Mouse (Mus musculus) forebrain, postnatal 0 days (tissue): Measurements from ENCODE around the gene Mrpl24. TPM values are rescaled to one million over a fixed set of nuclear protein-coding genes. Genes with fewer than 3 reads are reported as not detected.

Source experiments
- ATAC-seq: fragments of 200-750 bp; cut with Nextera tagmentation; 2 replicates; pipeline ENCODE4 v1.8.0; 2017; ENCODE audit warnings: mild to moderate bottlenecking, moderate library complexity
- DNase-seq: peaks from one replicate; pipeline ENCODE4 v3.0.0-alpha.2; 2015
- H3K27ac ChIP-seq: fragments of 300-500 bp; sonication (generic); 2 replicates; pipeline ENCODE4 v1.5.1; 2014; ENCODE audit warnings: low read depth, mild to moderate bottlenecking, antibody characterized with exemption, low read length, moderate library complexity, mixed read lengths
- H3K27me3 ChIP-seq: fragments of 300-500 bp; sonication (generic); 2 replicates; pipeline ENCODE4 v1.6.1; 2014; ENCODE audit warnings: mild to moderate bottlenecking, low read length, mixed read lengths; ENCODE audit not compliant: insufficient read depth
- H3K36me3 ChIP-seq: fragments of 300-500 bp; sonication (generic); 2 replicates; pipeline ENCODE4 v1.6.1; 2014; ENCODE audit warnings: mild to moderate bottlenecking, moderate library complexity; ENCODE audit not compliant: insufficient read depth
- H3K4me1 ChIP-seq: fragments of 300-500 bp; sonication (generic); 2 replicates; pipeline ENCODE4 v1.6.1; 2014; ENCODE audit warnings: antibody characterized with exemption; ENCODE audit not compliant: insufficient read depth
- H3K4me2 ChIP-seq: fragments of 300-500 bp; sonication (generic); 2 replicates; pipeline ENCODE4 v1.6.1; 2014; ENCODE audit warnings: low read depth, mild to moderate bottlenecking, moderate library complexity
- H3K4me3 ChIP-seq: fragments of 300-500 bp; sonication (generic); 2 replicates; pipeline ENCODE4 v1.5.1; 2014; ENCODE audit warnings: low read depth, low read length, mixed read lengths
- H3K9ac ChIP-seq: fragments of 300-500 bp; sonication (generic); 2 replicates; pipeline ENCODE4 v1.6.1; 2014; ENCODE audit warnings: mild to moderate bottlenecking
- H3K9me3 ChIP-seq: fragments of 300-500 bp; sonication (generic); 2 replicates; pipeline ENCODE4 v1.6.1; 2016; ENCODE audit warnings: low read length
- CTCF ChIP-seq: sonication (generic); IDR thresholded peaks from 2 replicates; pipeline ENCODE4 v1.5.1; 2016; ENCODE audit warnings: antibody characterized with exemption, control low read depth, low read depth
- WGBS: fragments of 180-500 bp; shearing (Covaris S2); extraction: QIAGEN DNeasy Blood & Tissue Kit; methylation state at CpG from one replicate; pipeline ENCODE4 v1.1.7; 2014; 5-methylcytosine and 5-hydroxymethylcytosine counted together
- polyA plus RNA-seq: library from polyadenylated mRNA; unstranded; fragments of >200 nt; fragmentation: Nextera tagmentation; extraction: Ambion mirVana; gene quantifications from 2 replicates; pipeline ENCODE4 v1.2.1, GENCODE M21; 2015
- total RNA-seq: library from RNA; depleted of rRNA; stranded (reverse); fragments of >200 nt; gene quantifications from 2 replicates; pipeline ENCODE4 v1.2.3, GENCODE M21; 2014

Gene Mrpl24
- total and polyA plus RNA-seq, 2 experiments from 2014 or later, result 43.4 to 47.0 TPM

- peak; percentile 4; the same call in 1 of the 2 replicates for ATAC-seq
- H3K4me2 ChIP-seq, result no peak overlapping the region
- peaks cover under 1% of the 10 kb centered on the region; the same call in 1 of the 2 replicates for H3K4me1 ChIP-seq
- H3K36me3 ChIP-seq, result no peaks in the 10 kb centered on the region
- 9% methylated on average over 5 of the region's 5 CpGs for WGBS
- peaks cover 10% of the 10 kb centered on the region; the same call in 1 of the 2 replicates for H3K27me3 ChIP-seq
- H3K4me3 ChIP-seq, result no peak overlapping the region
- DNase-seq, result no peak
- H3K9ac ChIP-seq, result no peak overlapping the region
- H3K27ac ChIP-seq, result no peak overlapping the region
- TF ChIP-seq CTCF, result no peak
- no peaks in the 10 kb centered on the region for H3K9me3 ChIP-seq
Measured at GRCm38 (mm10) chr3:87952440-87952839, 33.1 kb downstream of the Mrpl24 start.

GRCm38 (mm10) chr3:87958056-87958455 is 38.8 kb downstream of the Mrpl24 start:
- TF ChIP-seq CTCF, result no peak
- Histone ChIP-seq H3K27me3 (no peaks in the 10 kb centered on the region), H3K4me2 (no peak overlapping the region), H3K4me1 (peaks cover 7% of the 10 kb centered on the region; the same call in 1 of the 2 replicates), H3K9me3 (no peaks in the 10 kb centered on the region), H3K9ac (no peak overlapping the region), H3K36me3 (no peaks in the 10 kb centered on the region), H3K27ac (no peak overlapping the region), H3K4me3 (no peak overlapping the region)
- 7% methylated on average over 1 of the region's 1 CpGs for WGBS
- ATAC-seq (no peak), DNase-seq (no peak)

- DNase-seq, result no peak
- Histone ChIP-seq H3K4me2 (no peak overlapping the region), H3K27ac (no peak overlapping the region), H3K36me3 (no peaks in the 10 kb centered on the region), H3K4me3 (no peak overlapping the region), H3K4me1 (peaks cover 7% of the 10 kb centered on the region; the same call in 1 of the 2 replicates), H3K27me3 (no peaks in the 10 kb centered on the region), H3K9ac (no peak overlapping the region), H3K9me3 (no peaks in the 10 kb centered on the region)
- no peak for ATAC-seq
- no peak for TF ChIP-seq CTCF
- WGBS, result 38% methylated on average over 4 of the region's 4 CpGs
Measured at GRCm38 (mm10) chr3:87958476-87958875, 39.2 kb downstream of the Mrpl24 start.

GRCm38 (mm10) chr3:87958967-87959366 is 39.7 kb downstream of the Mrpl24 start:
- no peaks in the 10 kb centered on the region for H3K36me3 ChIP-seq
- H3K4me2 ChIP-seq, result no peak overlapping the region
- H3K4me3 ChIP-seq, result no peak overlapping the region
- no peaks in the 10 kb centered on the region for H3K27me3 ChIP-seq
- WGBS, result 17% methylated on average over 1 of the region's 1 CpGs
- no peak overlapping the region for H3K9ac ChIP-seq
- ATAC-seq (no peak), DNase-seq (no peak)
- TF ChIP-seq CTCF, result no peak
- no peaks in the 10 kb centered on the region for H3K9me3 ChIP-seq
- peaks cover 7% of the 10 kb centered on the region; the same call in 1 of the 2 replicates for H3K4me1 ChIP-seq
- no peak overlapping the region for H3K27ac ChIP-seq

GRCm38 (mm10) chr3:87959371-87959770 is 40.1 kb downstream of the Mrpl24 start:
- DNase-seq (no peak), ATAC-seq (no peak)
- Histone ChIP-seq H3K9ac (no peak overlapping the region), H3K27me3 (no peaks in the 10 kb centered on the region), H3K4me3 (no peak overlapping the region), H3K9me3 (no peaks in the 10 kb centered on the region), H3K4me2 (no peak overlapping the region), H3K36me3 (no peaks in the 10 kb centered on the region), H3K27ac (no peak overlapping the region), H3K4me1 (peaks cover 7% of the 10 kb centered on the region; the same call in 1 of the 2 replicates)
- TF ChIP-seq CTCF, result no peak
- WGBS, result 75% methylated on average over 7 of the region's 7 CpGs

GRCm38 (mm10) chr3:87960191-87960585 is 40.9 kb downstream of the Mrpl24 start:
- WGBS, result 5% methylated on average over 10 of the region's 10 CpGs
- ATAC-seq, result no peak
- H3K4me3 ChIP-seq, result peak overlapping the region; percentile 46

GRCm38 (mm10) chr3:87960586-87961191 is 41.4 kb downstream of the Mrpl24 start:
- 3% methylated on average over 27 of the region's 27 CpGs for WGBS
- peak overlapping the region; percentile 86 for H3K27ac ChIP-seq
- H3K4me3 ChIP-seq, result peak overlapping the region; percentile 46
- DNase-seq, result peak; percentile 95
- H3K4me2 ChIP-seq, result peak overlapping the region; percentile 78
- TF ChIP-seq CTCF, result peak; percentile 94
- H3K4me1 ChIP-seq, result peaks cover 7% of the 10 kb centered on the region; the same call in 1 of the 2 replicates
- no peaks in the 10 kb centered on the region for H3K9me3 ChIP-seq
- H3K27me3 ChIP-seq, result no peaks in the 10 kb centered on the region
- H3K9ac ChIP-seq, result peak overlapping the region; percentile 62
- no peaks in the 10 kb centered on the region for H3K36me3 ChIP-seq
- ATAC-seq, result peak; percentile 100

More at GRCm38 (mm10) chr3:87960191-87960585, 40.9 kb downstream of the Mrpl24 start:
- DNase-seq, result peak; percentile 58
- Histone ChIP-seq H3K9ac (peak overlapping the region; percentile 62), H3K36me3 (no peaks in the 10 kb centered on the region), H3K27me3 (no peaks in the 10 kb centered on the region), H3K4me1 (peaks cover 7% of the 10 kb centered on the region; the same call in 1 of the 2 replicates), H3K4me2 (peak overlapping the region; percentile 78), H3K27ac (peak overlapping the region; percentile 86), H3K9me3 (no peaks in the 10 kb centered on the region)
- no peak for TF ChIP-seq CTCF
